Mouse (Mus musculus) neural tube, embryonic 12.5 days (tissue): ENCODE measurements around the gene Fkbpl. TPM values are rescaled to one million over a fixed set of nuclear protein-coding genes. Genes with fewer than 3 reads are reported as not detected.

Experiments used
- ATAC-seq: fragments of 200-750 bp; cut with Nextera tagmentation; 2 replicates; pipeline ENCODE4 v1.8.0; 2017; ENCODE audit warnings: low read depth, mild to moderate bottlenecking, moderate TSS enrichment, moderate library complexity; ENCODE audit not compliant: low FRiP score
- H3K27ac ChIP-seq: fragments of 300-500 bp; sonication (generic); 2 replicates; pipeline ENCODE4 v1.5.1; 2016
- H3K27me3 ChIP-seq: fragments of 300-500 bp; sonication (generic); replicated peaks from 2 replicates; pipeline ENCODE4 v1.6.1; 2016; ENCODE audit warnings: mild to moderate bottlenecking
- H3K36me3 ChIP-seq: fragments of 300-500 bp; sonication (generic); 2 replicates; pipeline ENCODE4 v1.6.1; 2016; ENCODE audit warnings: mild to moderate bottlenecking
- H3K4me1 ChIP-seq: fragments of 300-500 bp; sonication (generic); 2 replicates; pipeline ENCODE4 v1.6.1; 2016
- H3K4me2 ChIP-seq: fragments of 300-500 bp; sonication (generic); replicated peaks from 2 replicates; pipeline ENCODE4 v1.6.1; 2016; ENCODE audit warnings: mild to moderate bottlenecking
- H3K4me3 ChIP-seq: fragments of 300-500 bp; sonication (generic); 2 replicates; pipeline ENCODE4 v1.5.1; 2016
- H3K9ac ChIP-seq: fragments of 300-500 bp; sonication (generic); 2 replicates; pipeline ENCODE4 v1.6.1; 2016; ENCODE audit warnings: mild to moderate bottlenecking
- H3K9me3 ChIP-seq: fragments of 300-500 bp; sonication (generic); 2 replicates; pipeline ENCODE4 v1.6.1; 2016; ENCODE audit warnings: mild to moderate bottlenecking
- WGBS: fragments of 180-500 bp; shearing (Covaris S2); methylation state at CpG from one replicate; pipeline ENCODE4 v1.1.7; 2016; 5-methylcytosine and 5-hydroxymethylcytosine counted together
- polyA plus RNA-seq: library from polyadenylated mRNA; unstranded; fragments of >200 nt; fragmentation: Nextera tagmentation; extraction: Ambion mirVana; gene quantifications from 2 replicates; pipeline ENCODE4 v1.2.1, GENCODE M21; 2016

Fkbpl gene
- polyA plus RNA-seq, 1 experiment from 2014 or later: 17.4 TPM

GRCm38 (mm10) chr17:34685120-34686110 is 40.9 kb downstream of the Fkbpl start:
- H3K9ac ChIP-seq: no peak overlapping the region
- no peak overlapping the region for H3K27ac ChIP-seq
- peaks cover 1% of the 10 kb centered on the region; the same call in 1 of the 2 replicates for H3K27me3 ChIP-seq
- no peak for ATAC-seq
- H3K4me2 ChIP-seq: no peak overlapping the region
- no peaks in the 10 kb centered on the region for H3K36me3 ChIP-seq
- no peaks in the 10 kb centered on the region for H3K4me1 ChIP-seq
- WGBS: 89% methylated on average over 28 of the region's 28 CpGs
- no peaks in the 10 kb centered on the region for H3K9me3 ChIP-seq
- no peak overlapping the region for H3K4me3 ChIP-seq

GRCm38 (mm10) chr17:34688889-34689288 is 44.3 kb downstream of the Fkbpl start:
- H3K4me1 ChIP-seq: no peaks in the 10 kb centered on the region
- H3K9me3 ChIP-seq: no peaks in the 10 kb centered on the region
- WGBS: 93% methylated on average over 7 of the region's 7 CpGs
- H3K36me3 ChIP-seq: no peaks in the 10 kb centered on the region
- no peak overlapping the region for H3K4me2 ChIP-seq
- no peaks in the 10 kb centered on the region for H3K27me3 ChIP-seq
- H3K4me3 ChIP-seq: no peak overlapping the region
- no peak overlapping the region for H3K27ac ChIP-seq
- no peak for ATAC-seq
- no peak overlapping the region for H3K9ac ChIP-seq

GRCm38 (mm10) chr17:34690458-34690857 is 45.9 kb downstream of the Fkbpl start:
- H3K9ac ChIP-seq: no peak overlapping the region
- H3K27ac ChIP-seq: no peak overlapping the region
- H3K4me2 ChIP-seq: no peak overlapping the region
- no peaks in the 10 kb centered on the region for H3K36me3 ChIP-seq
- no peak for ATAC-seq
- H3K4me1 ChIP-seq: no peaks in the 10 kb centered on the region
- H3K4me3 ChIP-seq: no peak overlapping the region
- H3K27me3 ChIP-seq: no peaks in the 10 kb centered on the region
- WGBS: 76% methylated on average over 4 of the region's 4 CpGs
- no peaks in the 10 kb centered on the region for H3K9me3 ChIP-seq

- Histone ChIP-seq H3K27ac (no peak overlapping the region), H3K4me1 (no peaks in the 10 kb centered on the region), H3K4me3 (no peak overlapping the region), H3K4me2 (no peak overlapping the region), H3K9me3 (no peaks in the 10 kb centered on the region), H3K27me3 (no peaks in the 10 kb centered on the region), H3K9ac (no peak overlapping the region), H3K36me3 (no peaks in the 10 kb centered on the region)
- ATAC-seq: no peak
- 65% methylated on average over 7 of the region's 7 CpGs for WGBS
These were observed 48.3 kb downstream of the Fkbpl start for GRCm38 (mm10) chr17:34692906-34693305.

Other genes with a start within 250 kb of the Fkbpl start
- gene BC051142, start 245.9 kb upstream of the Fkbpl start, polyA plus RNA-seq: 1.4 and 1.6 TPM in 2 replicates
- not detected in 2 replicates for gene Btnl4, start 167.4 kb upstream of the Fkbpl start, polyA plus RNA-seq
- not detected in 2 replicates for gene Btnl6, start 127.4 kb upstream of the Fkbpl start, polyA plus RNA-seq
- gene Notch4, start 80.5 kb upstream of the Fkbpl start, polyA plus RNA-seq: 10.2 and 11.6 TPM in 2 replicates
- 4.2 and 5.5 TPM in 2 replicates for gene Gpsm3, start 55.0 kb upstream of the Fkbpl start, polyA plus RNA-seq
- 17.1 and 18.4 TPM in 2 replicates for gene Pbx2, start 53.5 kb upstream of the Fkbpl start, polyA plus RNA-seq
- gene Ager, start 46.9 kb upstream of the Fkbpl start, polyA plus RNA-seq: 1.9 and 2.3 TPM in 2 replicates
- gene Rnf5, start 41.1 kb upstream of the Fkbpl start, polyA plus RNA-seq: 249 and 263 TPM in 2 replicates
- gene Agpat1, start 40.5 kb upstream of the Fkbpl start, polyA plus RNA-seq: 81.1 and 97.7 TPM in 2 replicates
- gene Egfl8, start 28.8 kb upstream of the Fkbpl start, polyA plus RNA-seq: 13.0 and 15.5 TPM in 2 replicates
- gene Ppt2, start 16.3 kb upstream of the Fkbpl start, polyA plus RNA-seq: 22.9 and 25.2 TPM in 2 replicates
- gene Prrt1, start 15.2 kb upstream of the Fkbpl start, polyA plus RNA-seq: 1.4 and 1.6 TPM in 2 replicates
- 116 and 120 TPM in 2 replicates for gene Atf6b, start 2.4 kb downstream of the Fkbpl start, polyA plus RNA-seq
- gene Tnxb, start 25.8 kb downstream of the Fkbpl start, polyA plus RNA-seq: 0.03 TPM in 2 replicates
- not detected in 2 replicates for gene C4b, start 99.1 kb downstream of the Fkbpl start, polyA plus RNA-seq
- gene Cyp21a1, start 159.8 kb downstream of the Fkbpl start, polyA plus RNA-seq: not detected in 2 replicates
- gene Stk19, start 192.2 kb downstream of the Fkbpl start, polyA plus RNA-seq: 30.8 and 30.9 TPM in 2 replicates
- 64.1 and 66.2 TPM in 2 replicates for gene Dxo, start 192.3 kb downstream of the Fkbpl start, polyA plus RNA-seq
- 61.2 and 64.7 TPM in 2 replicates for gene Skiv2l, start 205.4 kb downstream of the Fkbpl start, polyA plus RNA-seq
- gene Nelfe, start 205.6 kb downstream of the Fkbpl start, polyA plus RNA-seq: 95.9 and 98.6 TPM in 2 replicates
- gene Cfb, start 217.8 kb downstream of the Fkbpl start, polyA plus RNA-seq: 2.0 and 3.0 TPM in 2 replicates
- 11.5 and 12.0 TPM in 2 replicates for gene Zbtb12, start 234.7 kb downstream of the Fkbpl start, polyA plus RNA-seq
- gene Gm20547, start 237.3 kb downstream of the Fkbpl start, polyA plus RNA-seq: not detected in 2 replicates